Mouse (Mus musculus) yolk sac, embryonic 10.5 days (tissue): Measurements from ENCODE around the gene Ccr7.

Source experiments
- DNase-seq: peaks from one replicate; pipeline ENCODE4 v3.0.0-alpha.2; 2017; ENCODE audit warnings: low spot score

The Ccr7 gene

DNA sequence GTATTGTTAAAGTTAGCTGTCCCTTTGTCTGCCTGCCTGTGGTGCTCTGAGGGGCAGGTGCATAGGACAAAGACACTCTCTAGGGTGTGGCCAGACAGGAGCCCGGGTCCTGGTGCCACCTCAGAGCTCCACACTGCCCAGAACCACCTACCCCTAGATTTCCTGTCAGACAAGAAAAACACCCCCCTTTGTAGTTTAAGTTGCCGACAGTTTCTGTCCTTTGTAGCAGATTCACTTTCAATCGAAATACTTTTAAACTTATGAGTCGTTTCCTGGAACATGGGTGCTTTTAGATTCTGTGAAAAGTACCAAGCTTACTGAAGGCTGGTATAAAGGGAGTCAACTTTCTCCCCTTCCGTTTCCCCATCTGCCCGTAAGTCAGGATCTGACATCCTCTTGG is 38.9 kb downstream of the Ccr7 start:
- no peak for DNase-seq

DNA sequence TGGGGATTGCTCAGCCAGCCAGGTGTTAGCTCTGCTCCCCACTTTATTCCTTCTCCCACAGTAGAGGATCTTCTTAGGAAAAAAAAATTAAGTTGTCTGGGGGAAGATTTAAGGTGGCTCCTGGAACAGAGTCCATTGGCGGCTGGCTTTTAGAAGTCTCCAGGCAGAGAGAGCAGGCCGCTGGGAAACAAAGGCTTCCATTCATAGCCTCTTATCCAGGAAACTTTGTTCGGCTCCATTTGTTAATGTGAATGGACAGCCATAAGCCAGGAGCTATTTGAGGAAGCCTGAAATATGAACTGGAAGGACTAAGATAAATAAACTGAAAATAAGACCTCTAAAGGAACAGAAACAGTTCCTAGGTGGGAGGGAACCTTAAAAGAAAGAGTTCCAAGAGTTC is 41.8 kb downstream of the Ccr7 start:
- no peak for DNase-seq

DNA sequence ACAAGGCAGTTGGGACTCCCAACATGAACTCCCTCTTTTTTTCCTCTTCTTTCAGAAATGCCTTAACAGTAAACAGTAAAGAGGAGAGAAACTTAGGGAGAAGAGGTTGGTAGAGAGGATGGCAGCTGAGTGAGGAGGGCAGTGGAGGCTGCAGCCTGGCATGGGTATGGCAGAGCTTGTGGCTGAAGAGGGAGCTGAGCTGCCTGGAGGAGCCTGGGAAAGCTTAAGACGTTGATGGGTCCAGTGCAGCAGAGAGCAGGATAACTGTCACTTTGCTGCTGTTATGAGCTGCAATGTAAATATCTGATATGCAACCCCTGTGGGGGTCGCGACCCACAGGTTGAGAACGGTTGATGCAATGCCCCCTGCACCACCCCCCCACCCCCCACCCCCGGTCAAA is 42.2 kb downstream of the Ccr7 start:
- DNase-seq, result no peak

DNA sequence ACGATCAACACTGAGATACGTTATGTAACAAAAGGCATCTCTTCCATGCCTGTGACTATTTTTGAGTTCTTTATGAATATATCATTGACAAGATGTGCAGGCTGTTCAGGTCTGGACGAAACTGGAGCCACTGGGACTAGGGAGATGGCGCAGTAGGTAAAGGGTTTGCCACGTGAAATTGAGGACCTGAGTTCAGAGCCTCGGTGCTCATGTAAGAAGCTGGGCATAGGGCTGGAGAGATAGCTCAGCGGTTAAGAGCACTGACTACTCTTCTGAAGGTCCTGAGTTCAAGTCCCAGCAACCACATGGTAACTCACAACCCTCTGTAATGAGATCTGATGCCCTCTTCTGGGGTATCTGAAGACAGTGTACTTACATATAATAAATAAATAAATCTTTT is 43.2 kb downstream of the Ccr7 start:
- DNase-seq, result no peak

DNA sequence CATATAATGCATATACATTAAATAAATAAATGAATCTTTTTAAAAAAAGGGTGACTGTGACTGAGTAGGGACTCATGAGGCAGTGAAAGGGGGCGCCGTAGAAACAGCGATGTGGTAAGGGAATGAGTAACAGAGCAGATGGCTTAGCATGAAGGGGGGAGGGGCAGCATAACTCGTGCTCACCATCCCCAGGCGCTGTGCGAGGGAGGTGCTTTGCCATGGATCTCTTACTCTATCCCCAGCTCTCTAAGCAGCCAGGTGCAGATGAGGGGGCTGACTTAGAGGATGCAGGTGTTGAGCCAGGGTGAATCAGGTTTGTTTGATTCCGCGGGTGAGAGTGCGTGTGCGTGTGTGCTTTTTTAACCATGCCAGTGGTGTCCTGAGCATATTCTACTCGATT is 43.7 kb downstream of the Ccr7 start:
- no peak for DNase-seq

DNA sequence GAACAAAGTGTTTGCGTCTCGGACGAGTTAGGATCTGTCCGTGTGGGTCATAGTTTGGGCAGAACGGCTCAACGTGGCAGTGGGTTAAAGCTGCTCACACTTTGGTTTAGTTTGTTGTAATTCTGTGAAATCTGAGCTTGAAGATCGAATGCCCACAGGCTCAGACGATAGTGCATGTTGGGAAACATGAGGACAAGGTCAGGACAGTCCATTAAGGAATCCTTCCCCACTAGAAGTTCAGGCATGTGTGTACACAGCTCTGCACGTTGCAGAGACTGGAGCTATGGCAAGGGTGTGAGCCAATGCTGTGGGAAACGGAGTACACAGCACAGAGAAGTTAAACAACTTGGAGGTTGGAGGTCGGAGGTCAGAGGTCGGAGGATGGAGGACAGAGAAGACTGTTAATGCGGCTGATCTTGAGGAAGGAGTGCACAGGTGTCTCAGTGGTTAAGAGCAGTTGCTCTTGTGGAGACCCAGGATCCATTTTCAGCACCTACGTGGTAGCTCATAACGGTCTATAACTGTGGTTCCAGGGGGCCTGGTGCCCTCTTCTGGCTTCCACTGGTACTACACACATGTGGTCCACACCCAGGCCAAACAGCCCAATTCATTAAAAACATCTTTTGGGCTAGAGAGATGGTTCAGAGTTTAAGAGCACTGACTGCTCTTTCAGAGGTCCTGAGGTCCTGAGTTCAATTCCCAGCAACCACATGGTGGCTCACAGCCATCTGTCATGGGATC is 44.3 kb downstream of the Ccr7 start:
- no peak for DNase-seq

DNA sequence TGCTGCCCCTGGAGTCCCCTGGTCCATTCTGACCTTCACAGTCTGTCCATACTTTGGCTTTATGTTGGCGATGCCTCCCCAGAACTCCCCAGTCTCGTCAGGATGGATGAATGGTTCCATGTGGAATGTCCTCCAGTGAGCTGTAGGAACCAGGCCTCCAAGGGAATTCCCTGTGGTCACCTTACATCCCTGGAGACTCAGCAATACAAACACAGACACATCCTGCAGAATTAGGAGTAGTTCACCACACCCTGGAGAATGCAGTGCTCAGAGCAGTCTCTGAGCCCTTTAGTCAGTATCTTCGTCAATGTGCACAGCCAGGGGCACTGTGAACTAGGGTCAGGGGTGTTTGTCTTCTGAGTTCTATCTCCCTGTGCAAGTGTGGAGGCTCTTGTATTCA is 46.6 kb downstream of the Ccr7 start:
- DNase-seq, result no peak

DNA sequence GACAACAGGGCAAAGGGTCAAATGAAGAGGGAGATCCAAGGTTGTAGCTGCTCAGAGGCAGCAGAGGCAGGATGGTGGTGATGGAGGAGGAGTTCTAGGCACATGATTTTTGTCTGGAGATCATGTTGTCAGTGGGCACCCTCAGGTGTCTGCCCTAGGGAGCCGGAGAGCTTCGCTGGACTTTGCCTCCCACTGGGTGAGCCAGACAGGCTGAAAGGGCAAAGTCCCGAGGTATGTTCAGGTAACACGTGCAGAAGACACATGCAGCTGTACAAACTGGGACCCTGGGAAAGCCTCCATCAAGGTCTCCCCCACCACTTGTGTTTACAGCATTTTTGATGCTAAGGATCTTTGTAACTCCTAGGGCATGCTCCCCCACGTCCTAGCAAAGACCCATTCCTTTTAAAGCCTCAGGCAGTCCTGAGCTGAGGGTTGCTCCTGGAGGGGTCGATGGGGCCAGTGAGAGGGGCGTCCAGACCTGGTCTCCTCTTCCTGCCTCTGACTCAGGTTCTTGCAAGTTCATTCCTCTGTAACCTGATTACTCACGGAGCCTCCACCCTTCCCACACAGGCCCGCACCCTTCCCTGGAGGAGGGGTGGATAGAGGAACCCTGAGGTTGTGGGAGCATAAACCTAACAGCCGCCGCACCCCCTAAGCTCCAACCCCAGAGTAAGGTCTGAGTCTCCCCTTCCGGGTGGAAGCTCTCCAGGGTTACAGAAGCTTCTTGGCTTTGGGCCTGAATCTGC is 48.7 kb downstream of the Ccr7 start:
- peak; percentile 81 for DNase-seq

DNA sequence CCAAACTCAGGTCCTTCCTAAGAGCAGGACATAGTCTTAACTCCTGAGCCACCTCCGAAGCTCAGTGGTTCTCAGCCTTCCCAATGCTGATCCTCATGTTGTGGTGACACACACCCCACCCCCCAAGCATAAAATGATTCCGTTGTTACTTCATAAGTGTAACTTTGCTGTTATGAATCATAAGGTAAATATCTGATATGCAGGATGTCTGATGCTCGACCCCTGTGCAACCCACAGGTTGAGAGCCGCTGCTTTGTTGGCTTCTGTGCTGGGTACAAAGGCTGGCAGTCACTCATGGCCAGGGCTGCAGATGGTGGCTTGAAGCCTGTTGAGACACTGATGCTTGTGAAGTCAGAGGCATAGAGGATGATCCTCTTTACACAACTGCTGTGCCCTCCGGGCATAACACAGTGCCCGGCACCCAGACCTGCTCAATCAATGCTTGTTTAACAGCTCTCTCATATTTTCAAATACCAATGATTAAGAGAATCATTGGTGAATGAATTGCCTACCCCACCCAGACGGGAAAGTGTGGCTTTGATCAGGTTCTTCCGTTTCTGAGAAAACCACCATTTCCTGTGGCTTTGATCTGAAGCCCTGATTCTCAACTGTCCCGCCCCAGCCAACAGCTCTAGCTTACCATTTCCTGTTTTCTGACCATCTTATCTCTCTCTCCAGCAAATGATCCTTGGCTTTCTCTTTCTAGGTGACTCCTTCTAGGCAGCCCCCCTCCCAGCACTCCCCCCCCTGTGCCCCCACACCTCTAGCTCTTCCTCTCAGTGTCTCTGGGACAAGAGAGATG is 50.1 kb downstream of the Ccr7 start:
- no peak for DNase-seq

DNA sequence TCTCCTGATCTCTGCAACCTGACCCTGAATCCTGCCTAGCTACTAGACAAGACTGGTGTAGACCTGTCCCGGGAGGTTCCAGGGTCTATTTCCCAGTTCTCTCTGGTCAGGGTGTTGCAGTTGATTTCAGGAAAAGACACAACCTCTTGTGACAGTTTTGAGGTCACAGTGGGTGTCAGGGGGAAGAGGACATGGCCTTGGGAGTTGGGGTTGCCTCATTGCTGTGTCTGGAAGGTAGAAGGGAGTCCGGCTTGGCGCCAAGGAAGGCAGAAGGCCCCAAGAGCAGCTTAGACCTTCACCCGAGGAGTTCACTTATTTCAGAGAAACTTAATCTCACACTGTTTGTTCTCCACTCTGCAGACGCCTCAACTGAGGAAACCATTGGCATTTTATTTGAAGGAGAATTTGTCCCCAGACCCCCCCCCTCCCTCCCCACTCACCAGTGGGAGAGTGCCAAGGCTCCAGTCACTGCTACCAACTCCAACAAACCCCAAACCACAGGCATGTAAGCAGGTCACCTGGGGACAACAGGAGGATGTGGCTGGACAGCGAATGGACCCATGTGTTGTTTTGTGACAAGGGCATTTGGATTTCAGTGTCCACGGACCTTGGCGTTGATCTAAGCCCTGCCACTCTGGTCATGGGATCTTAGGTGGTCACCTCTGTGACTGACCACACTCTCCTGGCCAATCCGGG is 52.2 kb downstream of the Ccr7 start:
- DNase-seq, result no peak

DNA sequence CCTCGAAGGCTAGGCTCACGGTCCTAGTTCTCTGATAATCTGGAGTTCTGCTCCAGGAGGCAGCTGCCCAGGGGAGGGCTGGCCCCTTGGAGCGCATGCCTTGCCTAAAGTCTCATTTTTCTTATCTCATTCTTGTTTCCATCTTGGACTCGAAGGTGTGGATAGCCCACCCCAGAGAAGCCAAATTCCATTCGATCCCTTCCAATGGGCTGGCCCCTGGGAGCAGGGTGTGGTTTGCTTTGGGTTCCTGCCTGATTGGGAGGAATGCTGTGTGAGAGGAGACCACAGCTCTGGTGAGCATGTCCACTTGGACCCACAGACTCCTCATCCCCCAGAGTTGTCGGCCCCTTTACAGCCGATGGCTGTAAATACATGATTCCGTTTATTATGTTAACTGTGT is 53.2 kb downstream of the Ccr7 start:
- DNase-seq, result no peak

DNA sequence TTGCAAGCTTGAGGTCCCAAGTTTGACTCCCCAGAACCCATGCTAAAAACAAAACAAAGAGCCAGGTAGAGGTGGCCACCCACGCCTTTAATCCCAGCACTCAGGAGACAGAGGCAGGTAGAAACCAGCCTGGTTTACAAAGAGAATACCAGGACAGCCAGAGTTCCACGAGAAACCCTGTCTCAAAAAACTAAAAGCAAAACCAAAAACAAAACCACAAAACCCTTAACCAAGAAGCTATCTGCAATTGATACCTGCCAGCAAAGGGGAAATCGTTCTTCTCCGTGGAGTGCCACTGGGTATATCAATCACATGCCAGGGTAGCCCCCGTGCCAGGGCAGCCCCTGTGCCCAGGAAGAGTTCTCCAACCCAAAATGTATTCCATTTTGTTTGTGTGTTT is 54.7 kb downstream of the Ccr7 start:
- DNase-seq, result no peak

DNA sequence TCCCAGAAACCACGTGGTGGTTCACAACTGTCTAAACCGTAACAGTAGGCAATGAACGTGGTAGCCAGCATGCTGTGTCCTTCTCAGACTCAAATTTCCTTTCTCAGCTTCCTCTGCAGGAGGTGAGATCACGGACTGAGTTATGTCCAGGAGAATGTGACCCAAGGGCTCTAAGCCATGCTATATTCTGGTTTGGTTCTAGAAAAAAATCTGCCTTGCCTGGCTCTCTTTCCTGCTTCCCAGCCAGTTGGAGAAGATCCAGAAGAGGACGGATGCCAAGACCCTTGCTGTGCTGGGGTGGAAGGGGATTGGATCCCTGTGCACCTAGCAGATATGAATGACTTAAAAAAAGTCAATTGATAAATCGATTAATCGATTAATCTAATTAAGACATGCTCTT is 55.4 kb downstream of the Ccr7 start:
- no peak for DNase-seq

DNA sequence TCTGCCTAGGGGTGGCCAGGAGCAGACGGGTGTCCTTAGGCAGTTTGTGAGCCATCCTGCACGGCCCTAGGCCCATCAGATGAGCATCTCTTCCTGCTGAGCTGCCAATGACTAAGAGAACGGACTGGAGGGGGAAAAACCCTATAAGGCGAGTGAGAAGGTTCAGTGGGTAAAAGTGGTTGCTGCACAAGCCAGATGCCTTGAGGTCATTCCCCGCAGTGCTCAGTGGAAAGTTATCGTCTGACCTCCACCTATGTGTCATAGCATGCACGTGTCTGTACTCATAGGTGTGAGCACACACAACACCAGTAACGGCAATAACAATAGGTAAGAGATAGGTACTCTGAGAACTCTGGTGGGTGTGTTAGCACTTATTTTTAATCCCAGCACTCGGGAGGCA is 56.0 kb downstream of the Ccr7 start:
- no peak for DNase-seq

DNA sequence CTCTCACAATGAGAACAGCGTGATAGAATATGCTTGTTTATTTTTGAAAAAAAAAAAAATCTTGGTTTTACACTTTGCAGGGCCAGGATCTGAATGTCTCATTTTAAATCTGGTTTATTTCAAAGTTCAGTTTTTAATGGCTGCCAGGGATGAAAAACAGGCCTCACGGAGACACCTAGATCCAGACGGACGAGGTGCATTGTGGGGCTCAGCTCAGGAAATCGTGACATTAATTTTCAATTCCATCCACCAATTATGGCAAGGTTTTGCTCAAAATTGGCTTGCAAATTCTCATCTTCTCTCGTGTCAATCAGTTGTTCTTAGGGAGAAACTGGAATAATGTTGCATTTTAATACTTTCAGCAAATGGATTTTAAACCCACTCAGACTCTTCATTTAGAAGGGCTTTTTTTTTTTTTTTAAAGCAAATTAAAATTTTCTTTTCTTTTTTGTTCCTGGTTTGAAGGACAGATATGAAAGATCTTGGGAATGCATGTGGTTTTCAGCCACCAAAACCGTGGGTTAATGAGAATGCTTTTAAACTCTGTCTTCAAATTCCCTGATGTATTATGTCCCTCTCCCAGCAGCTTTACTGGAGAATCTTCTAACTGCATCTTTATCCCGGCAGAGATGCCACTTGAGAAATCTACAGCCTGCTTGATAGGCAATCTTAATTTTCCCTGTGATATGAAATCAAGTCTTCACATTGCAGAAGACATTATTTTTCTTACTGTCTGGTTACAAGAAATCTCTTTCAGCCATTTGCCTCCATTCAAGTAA is 57.7 kb downstream of the Ccr7 start:
- DNase-seq, result no peak

DNA sequence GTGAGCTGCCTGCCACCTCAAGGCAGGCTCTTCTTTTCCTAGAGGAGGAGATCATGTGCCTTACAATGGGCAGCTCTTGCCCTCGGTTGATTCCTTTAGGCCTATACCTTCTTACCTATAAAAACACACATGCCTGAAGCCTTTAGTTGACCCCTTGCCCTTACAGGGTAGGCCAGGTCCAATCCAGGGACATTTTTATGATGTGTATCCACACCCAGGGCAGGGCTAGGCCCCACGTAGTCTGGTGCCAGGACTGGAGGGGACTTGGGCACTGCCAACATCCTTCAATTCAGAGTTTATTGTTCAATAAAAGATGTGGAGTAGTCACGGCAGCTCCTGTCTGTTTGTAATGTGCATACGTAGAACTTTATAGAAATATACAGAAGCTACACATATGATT is 58.5 kb downstream of the Ccr7 start:
- DNase-seq, result no peak

DNA sequence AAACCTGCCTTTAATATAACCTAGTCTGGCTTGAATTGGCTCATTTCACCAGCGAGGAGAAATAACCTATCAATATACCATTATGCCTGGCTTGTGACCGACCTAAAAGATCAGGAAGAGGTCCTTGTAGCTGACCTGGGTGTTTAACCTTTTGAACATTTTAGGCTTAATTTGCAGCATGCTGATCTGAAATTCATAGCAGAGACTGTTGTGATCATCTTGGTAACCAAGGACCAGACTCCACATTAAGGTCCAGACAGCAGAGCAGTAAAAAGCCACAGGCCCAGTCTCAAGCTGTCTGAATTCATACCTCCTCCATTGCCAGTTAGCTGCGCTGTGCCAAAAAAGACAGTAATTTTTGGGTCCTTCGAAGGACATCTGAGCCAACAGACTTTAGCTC is 59.1 kb downstream of the Ccr7 start:
- DNase-seq, result no peak

DNA sequence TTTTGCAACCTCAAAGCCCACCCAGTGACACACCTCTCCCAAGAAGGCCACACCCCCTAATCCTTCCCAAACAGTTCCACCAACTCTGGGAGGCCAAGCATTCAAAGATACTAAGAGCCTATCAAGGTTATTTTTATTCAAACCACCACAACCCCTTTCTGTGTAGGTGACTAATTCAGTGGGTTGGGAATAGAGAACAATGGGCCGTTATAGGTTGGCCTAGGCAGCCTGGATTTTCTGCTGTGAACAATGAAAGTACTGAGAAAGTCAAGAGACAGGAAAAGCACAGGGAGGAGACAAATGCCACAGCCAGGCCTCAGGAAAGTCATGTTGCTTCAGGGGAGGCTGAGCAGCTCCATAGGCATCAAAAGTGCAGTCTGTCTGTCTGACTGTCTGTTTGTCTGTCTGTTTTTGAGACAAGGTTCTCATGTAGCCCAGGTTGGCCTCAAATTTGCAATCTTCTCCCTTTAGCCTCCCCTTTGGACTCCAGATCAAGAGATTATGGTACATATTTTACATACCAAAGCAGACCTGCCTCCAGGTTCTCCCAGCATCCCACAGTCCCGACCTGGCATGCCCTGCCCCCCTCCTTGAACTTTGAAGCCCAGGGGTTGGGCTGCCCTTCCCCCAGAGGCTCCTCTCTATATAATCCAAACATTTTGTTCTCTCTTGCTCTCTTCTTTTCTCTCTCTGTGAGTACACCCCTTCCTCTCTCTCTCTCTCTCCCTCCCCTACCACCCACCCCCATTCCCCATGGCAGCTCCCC is 59.8 kb downstream of the Ccr7 start:
- no peak for DNase-seq
